Mouse (Mus musculus): ENCODE results near the gene Zfp275.
A peak's percentile ranks its signal among the peaks of the same experiment; 100 is the strongest.
"Not testable (repeated sequence)": the region's sequence is repeated elsewhere in the genome, so short reads cannot be mapped to it uniquely, and the experiment has no call there.

Gene Zfp275

DNA sequence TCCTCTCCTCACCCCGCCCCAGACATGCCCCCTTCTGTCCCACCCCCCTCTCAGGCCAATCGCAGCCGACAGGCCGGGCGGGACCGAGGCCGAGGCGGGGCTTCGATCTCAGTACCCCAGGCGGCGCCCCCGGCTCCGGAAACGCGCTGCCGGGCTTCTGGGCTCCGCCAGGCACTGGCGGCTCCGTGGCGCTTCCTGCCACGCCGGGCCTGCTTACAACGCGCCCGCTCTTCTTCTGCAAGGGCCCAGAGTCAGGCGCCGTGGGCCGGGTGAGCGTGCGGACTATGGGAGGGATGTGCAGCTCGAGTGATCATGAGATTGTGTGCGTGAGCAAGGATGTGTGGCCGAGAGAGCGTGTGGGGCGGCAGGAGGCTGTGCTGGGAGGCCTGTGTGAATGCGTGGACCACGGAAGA lies at the start of gene Zfp275:
Gene Zfp275, plus strand, starts transcription at position 139 of the 413 bp plus-strand sequence.
- ATAC-seq (ENCODE audit: low TSS enrichment) = peak; percentile 87

DNA sequence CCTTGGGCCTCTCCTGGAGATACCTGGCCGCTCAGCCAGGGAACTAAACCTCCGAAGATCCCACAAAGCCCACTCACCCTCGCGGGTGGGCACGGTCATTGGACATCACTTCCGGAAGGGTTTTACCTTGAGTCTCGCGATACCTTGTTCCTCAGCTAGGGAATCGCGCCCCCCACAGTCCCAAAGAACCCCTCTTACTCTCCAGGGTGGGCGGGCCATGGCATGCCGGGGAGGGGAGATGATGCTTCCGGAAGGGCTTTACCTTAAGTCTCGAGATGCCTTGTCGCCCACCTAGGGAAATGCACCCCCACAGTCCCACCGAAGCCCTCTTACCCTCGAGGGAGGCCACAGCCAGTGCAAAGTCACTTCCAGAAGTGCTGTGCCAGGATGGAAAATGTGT lies 49.5 kb upstream of the Zfp275 start, which contains the start of the genes Xlr5a and Xlr5c:
Gene Xlr5a, minus strand, starts transcription at position 101 of the 400 bp plus-strand sequence.
Gene Xlr5c, minus strand, starts transcription at position 101 of the 400 bp plus-strand sequence.
- ATAC-seq (ENCODE audit: low TSS enrichment) = not testable (repeated sequence)

DNA sequence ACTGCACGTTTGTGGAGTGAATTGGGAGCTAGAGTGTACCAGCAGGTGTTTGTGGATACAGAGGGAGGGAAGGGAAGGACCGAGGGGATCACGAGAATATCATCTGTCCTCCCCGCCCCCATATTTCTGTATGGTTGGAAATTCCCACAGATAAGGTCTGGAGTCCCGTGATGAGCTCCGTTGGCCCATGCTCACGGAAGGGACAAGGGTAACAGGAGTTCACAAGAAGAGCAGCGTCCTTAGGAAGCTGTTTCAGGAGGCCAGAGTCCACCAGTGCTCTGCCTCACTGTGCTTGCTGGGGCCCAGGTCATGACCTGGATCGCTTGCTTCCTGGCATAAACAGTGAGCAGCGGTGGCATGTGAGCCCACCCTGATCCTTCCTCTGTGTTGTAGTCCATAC lies 46.7 kb upstream of the Zfp275 start:
- not testable (repeated sequence) for ATAC-seq (ENCODE audit: low TSS enrichment)

- peak; percentile 64; the same call in 1 of the 2 replicates for ATAC-seq (ENCODE audit: low TSS enrichment)
These were observed 29.9 kb upstream of the Zfp275 start for GRCm38 (mm10) chrX:73312522-73312921.

GRCm38 (mm10) chrX:73321029-73321428 lies 21.4 kb upstream of the Zfp275 start:
- ATAC-seq (ENCODE audit: low TSS enrichment) = no peak

DNA sequence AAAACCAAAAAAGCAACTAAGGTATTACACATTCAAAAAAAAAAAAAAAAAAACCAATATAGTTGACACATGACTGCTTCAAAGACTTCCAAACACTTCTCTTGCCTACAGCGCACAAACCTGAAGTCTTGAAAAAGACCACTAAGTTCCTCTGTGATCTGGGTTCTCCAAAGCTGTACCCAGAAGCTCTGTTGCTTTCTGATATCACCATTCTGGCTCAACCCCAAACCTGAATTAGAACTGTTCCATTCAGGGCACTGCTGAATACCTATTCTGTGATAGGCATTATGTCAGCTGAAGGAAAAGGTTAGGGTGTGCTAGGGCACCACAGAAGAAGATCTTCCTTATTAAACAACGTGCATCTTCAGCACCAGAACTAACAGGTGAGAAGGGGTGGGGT lies 15.2 kb upstream of the Zfp275 start:
- ATAC-seq (ENCODE audit: low TSS enrichment) = no peak

- ATAC-seq (ENCODE audit: low TSS enrichment) = no peak
These were observed 8.9 kb upstream of the Zfp275 start for GRCm38 (mm10) chrX:73333548-73333947.

- ATAC-seq (ENCODE audit: low TSS enrichment) = no peak
These were observed 5.7 kb upstream of the Zfp275 start, which contains the start of gene Gm45015 for GRCm38 (mm10) chrX:73336740-73337139. TSS of gene Gm45015 (minus strand) at chrX:73336840.

GRCm38 (mm10) chrX:73341473-73341872 lies 948 bp upstream of the Zfp275 start:
- ATAC-seq (ENCODE audit: low TSS enrichment) = no peak

GRCm38 (mm10) chrX:73342068-73342467 lies 353 bp upstream of the Zfp275 start:
- ATAC-seq (ENCODE audit: low TSS enrichment) = no peak

- peak; percentile 32; the same call in 1 of the 2 replicates for ATAC-seq (ENCODE audit: low TSS enrichment)
These were observed 717 bp downstream of the Zfp275 start for GRCm38 (mm10) chrX:73342941-73343735.

DNA sequence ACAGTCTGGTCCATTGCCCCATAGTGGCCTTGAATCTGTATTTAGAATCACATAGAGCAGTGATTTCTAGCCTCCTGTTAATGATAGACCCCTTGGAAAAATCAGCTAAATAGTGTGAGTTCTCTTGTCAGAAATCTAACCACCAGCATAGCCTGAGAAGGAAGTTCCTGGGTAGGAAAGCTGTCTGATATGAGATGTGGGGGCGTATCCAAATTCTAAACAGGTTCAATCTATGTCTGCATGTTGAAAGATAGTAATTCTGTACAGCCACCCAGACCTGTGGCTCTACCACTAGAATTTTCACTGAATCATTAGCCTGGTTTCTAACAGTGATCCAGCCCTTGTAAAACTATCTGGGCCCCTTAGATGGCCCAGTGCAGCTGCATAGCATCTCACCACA lies 1.4 kb downstream of the Zfp275 start:
- no peak for ATAC-seq (ENCODE audit: low TSS enrichment)

- ATAC-seq (ENCODE audit: low TSS enrichment) = peak; percentile 38; the same call in 1 of the 2 replicates
These were observed 1.9 kb downstream of the Zfp275 start for GRCm38 (mm10) chrX:73344346-73344745.

DNA sequence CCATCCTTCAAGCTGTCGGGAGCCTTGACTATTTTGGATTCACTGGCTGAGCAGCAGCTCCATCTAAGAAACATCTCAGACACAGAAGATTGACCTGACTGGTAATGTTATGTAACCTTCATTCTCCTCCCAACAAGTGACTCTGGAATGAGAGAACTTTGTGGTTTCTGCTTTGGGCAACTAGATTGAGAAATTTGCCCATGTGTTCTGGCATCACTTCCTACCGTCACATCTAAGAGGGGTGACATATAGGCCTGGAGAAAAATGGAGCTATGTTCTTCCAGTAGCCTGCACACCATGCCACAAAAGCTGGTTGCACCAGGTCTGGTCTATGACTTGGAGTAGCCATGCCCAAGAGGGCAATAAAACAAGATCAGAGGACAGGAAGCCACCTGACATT lies 13.7 kb downstream of the Zfp275 start:
- no peak for ATAC-seq (ENCODE audit: low TSS enrichment)

- ATAC-seq (ENCODE audit: low TSS enrichment) = no peak
These were observed 14.3 kb downstream of the Zfp275 start for GRCm38 (mm10) chrX:73356719-73357118.

DNA sequence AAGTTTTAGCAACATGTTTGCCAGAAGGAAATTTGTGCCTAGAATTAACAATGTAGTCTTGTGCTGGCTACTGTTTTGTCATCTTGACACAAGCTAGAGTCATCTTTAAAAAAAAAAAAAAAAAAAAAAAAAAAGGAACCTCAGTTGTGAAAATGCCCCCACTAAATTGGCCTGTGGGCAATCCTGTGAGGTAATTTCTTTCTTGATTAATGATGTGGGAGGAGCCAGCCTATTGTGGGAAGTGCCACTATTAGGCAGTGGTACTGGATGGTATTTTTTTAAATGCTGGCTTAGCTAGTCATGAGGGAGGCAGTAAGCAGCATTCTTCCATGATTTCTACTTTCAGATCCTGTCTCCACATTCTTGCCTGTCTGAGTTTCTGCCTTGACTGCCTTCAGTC lies 20.9 kb downstream of the Zfp275 start:
- ATAC-seq (ENCODE audit: low TSS enrichment) = no peak

DNA sequence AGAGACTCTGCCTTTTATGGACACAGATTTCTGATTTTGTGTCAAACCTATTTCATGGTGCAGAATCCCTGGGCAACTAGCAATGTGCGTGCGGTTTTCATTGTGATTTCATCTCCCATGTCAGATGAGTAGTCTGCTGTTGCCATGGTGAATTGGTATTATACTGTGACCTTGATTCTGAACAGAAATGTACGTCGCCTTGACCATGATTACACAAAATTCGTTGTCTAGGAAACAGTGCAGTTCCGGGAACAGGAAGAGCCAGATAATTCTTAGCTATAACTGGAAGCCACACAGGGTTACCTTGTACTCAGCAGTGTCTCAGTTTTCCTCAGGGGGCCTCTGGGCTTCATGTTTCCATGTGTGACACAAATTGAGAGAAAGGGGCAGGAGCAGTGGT lies 42.0 kb downstream of the Zfp275 start:
- ATAC-seq (ENCODE audit: low TSS enrichment) = peak; percentile 38; the same call in 1 of the 2 replicates

- no peak for ATAC-seq (ENCODE audit: low TSS enrichment)
These were observed 42.5 kb downstream of the Zfp275 start for GRCm38 (mm10) chrX:73384924-73385323.

GRCm38 (mm10) chrX:73391481-73391880 lies 49.1 kb downstream of the Zfp275 start:
- no peak for ATAC-seq (ENCODE audit: low TSS enrichment)

GRCm38 (mm10) chrX:73396446-73396845 lies 54.0 kb downstream of the Zfp275 start:
- ATAC-seq (ENCODE audit: low TSS enrichment) = no peak

- not testable (repeated sequence) for ATAC-seq (ENCODE audit: low TSS enrichment)
These were observed 56.2 kb downstream of the Zfp275 start, which contains the start of gene Gm18336 for GRCm38 (mm10) chrX:73398636-73399035. TSS of gene Gm18336 (minus strand) at chrX:73398736.

DNA sequence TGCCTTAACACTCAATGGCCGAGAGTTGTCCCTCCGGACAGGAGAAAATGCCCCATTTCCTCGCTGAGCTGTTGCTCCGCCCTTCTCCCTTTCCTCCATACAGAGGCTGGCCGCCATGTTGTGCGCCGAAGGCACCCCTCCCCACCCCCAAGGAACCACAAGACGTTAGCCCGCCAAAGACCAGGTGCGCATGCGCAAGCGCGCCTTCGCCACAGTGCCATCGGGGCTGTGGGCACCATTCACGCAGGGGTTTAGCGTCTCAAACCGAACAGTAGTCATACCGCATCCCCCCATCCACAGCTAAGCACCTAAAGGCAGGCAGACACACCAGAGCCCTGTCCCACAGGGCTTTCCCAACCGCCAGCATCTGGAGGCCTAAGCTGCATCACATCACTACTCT lies 58.5 kb downstream of the Zfp275 start:
- ATAC-seq (ENCODE audit: low TSS enrichment) = no peak

- no peak for ATAC-seq (ENCODE audit: low TSS enrichment)
These were observed 59.2 kb downstream of the Zfp275 start for GRCm38 (mm10) chrX:73401616-73402015.
